Mouse (Mus musculus): ENCODE data around the gene Mllt1. TPM values are rescaled to one million over a fixed set of nuclear protein-coding genes. Genes with fewer than 3 reads are reported as not detected.

The Mllt1 gene
- polyA plus RNA-seq, 1 experiment: 9.9 TPM

GRCm38 (mm10) chr17:56843678-56844077 is 91.5 kb downstream of the Mllt1 start:
- H3K4me3 ChIP-seq (ENCODE audit: insufficient read depth, low read depth, low read length): no peak overlapping the region

More at GRCm38 (mm10) chr17:56843678-56844077, 91.5 kb downstream of the Mllt1 start:
- no peak overlapping the region for H3K27ac ChIP-seq (replicated peaks; ENCODE audit: low read depth, low read length)
- H3K4me1 ChIP-seq (ENCODE audit: control insufficient read depth, insufficient read depth, insufficient read length, low read length): no peaks in the 10 kb centered on the region

Other genes with a start within 250 kb of the Mllt1 start
- 597 and 872 TPM in 2 replicates for gene Ndufa11, start 217.6 kb downstream of the Mllt1 start, polyA plus RNA-seq (2012; ENCODE audit: insufficient read depth, insufficient read length, missing spikeins)
- 9.9 and 13.8 TPM in 2 replicates for gene Vmac, start 217.4 kb downstream of the Mllt1 start, polyA plus RNA-seq (2012; ENCODE audit: insufficient read depth, insufficient read length, missing spikeins)
- gene Nrtn, start 177.9 kb downstream of the Mllt1 start, polyA plus RNA-seq (2012; ENCODE audit: insufficient read depth, insufficient read length, missing spikeins): 5.1 and 7.5 TPM in 2 replicates
- 4.6 and 13.1 TPM in 2 replicates for gene Dus3l, start 170.7 kb downstream of the Mllt1 start, polyA plus RNA-seq (2012; ENCODE audit: insufficient read depth, insufficient read length, missing spikeins)
- not detected in 2 replicates for gene Prr22, start 165.2 kb downstream of the Mllt1 start, polyA plus RNA-seq (2012; ENCODE audit: insufficient read depth, insufficient read length, missing spikeins)
- gene Rfx2, start 104.4 kb downstream of the Mllt1 start, polyA plus RNA-seq (2012; ENCODE audit: insufficient read depth, insufficient read length, missing spikeins): 2.5 and 3.0 TPM in 2 replicates
- not detected in 2 replicates for gene Acsbg2, start 61.0 kb downstream of the Mllt1 start, polyA plus RNA-seq (2012; ENCODE audit: insufficient read depth, insufficient read length, missing spikeins)
- gene 1700061G19Rik, start 59.9 kb downstream of the Mllt1 start, polyA plus RNA-seq (2012; ENCODE audit: insufficient read depth, insufficient read length, missing spikeins): not detected in 2 replicates
- not detected in 2 replicates for gene Acer1, start 46.7 kb upstream of the Mllt1 start, polyA plus RNA-seq (2012; ENCODE audit: insufficient read depth, insufficient read length, missing spikeins)
- gene Clpp, start 54.9 kb upstream of the Mllt1 start, polyA plus RNA-seq (2012; ENCODE audit: insufficient read depth, insufficient read length, missing spikeins): 175 and 196 TPM in 2 replicates
- 57.4 and 68.7 TPM in 2 replicates for gene Alkbh7, start 61.9 kb upstream of the Mllt1 start, polyA plus RNA-seq (2012; ENCODE audit: insufficient read depth, insufficient read length, missing spikeins)
- not detected in 2 replicates for gene Pspn, start 64.6 kb upstream of the Mllt1 start, polyA plus RNA-seq (2012; ENCODE audit: insufficient read depth, insufficient read length, missing spikeins)
- gene Gtf2f1, start 75.9 kb upstream of the Mllt1 start, polyA plus RNA-seq (2012; ENCODE audit: insufficient read depth, insufficient read length, missing spikeins): 29.1 and 29.3 TPM in 2 replicates
- not detected in 2 replicates for gene Gm17949, start 76.1 kb upstream of the Mllt1 start, polyA plus RNA-seq (2012; ENCODE audit: insufficient read depth, insufficient read length, missing spikeins)
- 18.7 and 21.7 TPM in 2 replicates for gene Khsrp, start 96.1 kb upstream of the Mllt1 start, polyA plus RNA-seq (2012; ENCODE audit: insufficient read depth, insufficient read length, missing spikeins)
- not detected in 2 replicates for gene Slc25a41, start 106.2 kb upstream of the Mllt1 start, polyA plus RNA-seq (2012; ENCODE audit: insufficient read depth, insufficient read length, missing spikeins)
- not detected in 2 replicates for gene Crb3, start 123.7 kb upstream of the Mllt1 start, polyA plus RNA-seq (2012; ENCODE audit: insufficient read depth, insufficient read length, missing spikeins)
- gene Slc25a23, start 124.4 kb upstream of the Mllt1 start, polyA plus RNA-seq (2012; ENCODE audit: insufficient read depth, insufficient read length, missing spikeins): 107 and 161 TPM in 2 replicates
- 1.3 and 4.3 TPM in 2 replicates for gene Dennd1c, start 143.1 kb upstream of the Mllt1 start, polyA plus RNA-seq (2012; ENCODE audit: insufficient read depth, insufficient read length, missing spikeins)
- 2.4 and 2.9 TPM in 2 replicates for gene Tubb4a, start 152.4 kb upstream of the Mllt1 start, polyA plus RNA-seq (2012; ENCODE audit: insufficient read depth, insufficient read length, missing spikeins)
- gene Tnfsf9, start 169.9 kb upstream of the Mllt1 start, polyA plus RNA-seq (2012; ENCODE audit: insufficient read depth, insufficient read length, missing spikeins): 0.79 TPM in 1 of 2 replicates, not detected in the other
- not detected in 2 replicates for gene Cd70, start 214.4 kb upstream of the Mllt1 start, polyA plus RNA-seq (2012; ENCODE audit: insufficient read depth, insufficient read length, missing spikeins)

Data from brown adipose tissue, adult 24 weeks (tissue).